Mouse (Mus musculus) adipocyte (in vitro differentiated cells): ENCODE results near the gene Lrch3.
"Not testable (repeated sequence)": the region's sequence is repeated elsewhere in the genome, so short reads cannot be mapped to it uniquely, and the experiment has no call there.

Experiments
- DNase-seq: peaks from one replicate; pipeline ENCODE4 v3.0.0-alpha.2; 2016; ENCODE audit warnings: low spot score

The Lrch3 gene

DNA sequence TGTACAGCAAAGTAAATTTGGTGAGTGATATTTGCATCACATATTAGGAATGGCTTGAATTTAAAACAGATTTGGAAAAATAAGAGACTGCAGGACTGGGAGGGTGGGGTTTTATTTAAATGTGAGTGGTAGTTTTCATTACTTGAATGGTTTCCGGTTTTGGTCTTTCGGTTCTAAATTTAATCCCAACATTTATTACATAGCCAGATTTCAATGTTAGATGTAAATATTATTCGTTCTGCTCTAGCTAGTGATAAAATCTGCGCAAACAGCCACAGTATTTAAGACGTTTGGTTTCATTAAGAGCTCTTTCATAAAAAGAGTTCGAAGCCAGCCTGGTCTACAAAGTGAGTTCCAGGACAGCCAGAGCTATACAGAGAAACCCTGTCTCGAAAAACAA is 688 bp upstream of the Lrch3 start:
- no peak for DNase-seq

GRCm38 (mm10) chr16:32915292-32916068 is 1.6 kb downstream of the Lrch3 start:
- DNase-seq, result peak; percentile 59

- DNase-seq, result not testable (repeated sequence)
Measured at GRCm38 (mm10) chr16:32926629-32927028, 12.7 kb downstream of the Lrch3 start.

- DNase-seq, result no peak
Measured at GRCm38 (mm10) chr16:32927044-32927443, 13.1 kb downstream of the Lrch3 start.

- no peak for DNase-seq
Measured at GRCm38 (mm10) chr16:32929918-32930317, 16.0 kb downstream of the Lrch3 start.

DNA sequence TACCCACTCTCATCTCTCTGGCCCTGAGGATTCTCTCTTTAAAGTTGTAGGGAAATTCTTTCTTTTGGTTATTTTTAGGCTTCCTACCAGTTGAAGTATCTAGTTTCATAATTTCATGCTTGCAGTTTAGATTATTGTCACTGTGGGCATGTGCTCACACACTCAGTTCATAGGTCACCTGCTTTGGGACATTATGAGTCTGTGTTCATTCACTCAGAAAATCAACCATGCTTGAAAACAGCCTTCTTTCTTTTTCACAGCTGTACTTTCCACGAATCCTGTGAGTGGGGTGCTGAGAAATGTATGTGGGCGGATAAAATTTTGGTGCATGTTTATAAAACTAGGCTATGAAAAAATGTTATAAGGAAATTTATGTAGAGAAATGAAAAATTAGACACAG is 20.6 kb downstream of the Lrch3 start:
- peak; percentile 63 for DNase-seq

GRCm38 (mm10) chr16:32935088-32935487 is 21.2 kb downstream of the Lrch3 start:
- no peak for DNase-seq

DNA sequence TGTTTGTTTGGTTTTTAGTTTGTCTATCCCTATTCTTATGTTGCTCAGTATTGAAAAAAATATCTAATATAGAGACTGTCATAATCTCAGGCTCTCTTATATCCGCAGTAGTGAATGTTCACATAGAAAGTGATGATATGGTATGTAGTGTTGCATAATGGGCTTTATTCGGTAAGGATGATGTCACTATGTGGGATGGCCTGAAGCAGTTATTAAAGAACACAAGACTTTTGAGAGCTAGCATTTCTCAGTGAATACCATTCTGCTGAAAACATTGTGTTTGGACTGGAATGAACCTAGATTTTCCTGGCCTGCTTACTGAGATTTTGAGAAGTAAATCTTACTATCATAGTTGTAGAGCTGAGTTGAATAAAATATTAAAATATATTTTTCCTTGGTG is 23.5 kb downstream of the Lrch3 start:
- peak; percentile 54 for DNase-seq

GRCm38 (mm10) chr16:32939301-32939700 is 25.4 kb downstream of the Lrch3 start:
- peak; percentile 72 for DNase-seq

GRCm38 (mm10) chr16:32939716-32940115 is 25.8 kb downstream of the Lrch3 start:
- DNase-seq, result peak; percentile 85

DNA sequence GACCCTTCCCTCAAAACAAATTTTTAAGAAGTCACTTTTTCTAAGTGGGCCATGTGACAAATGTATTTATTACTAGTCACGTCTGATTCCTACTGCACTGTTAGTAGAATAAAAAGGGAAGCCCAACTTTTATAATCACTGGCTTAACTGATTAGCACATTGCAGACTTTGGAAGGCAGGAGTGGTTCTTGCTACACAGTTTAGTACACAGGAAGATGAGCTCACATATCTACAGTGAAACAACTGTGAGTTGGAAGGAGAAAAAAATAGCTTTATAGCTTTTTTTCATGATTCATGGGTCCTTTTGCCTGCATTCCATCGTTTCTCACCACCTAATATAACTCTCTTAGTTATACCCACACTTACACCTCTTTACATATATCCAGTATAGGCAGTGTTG is 27.3 kb downstream of the Lrch3 start:
- DNase-seq, result not testable (repeated sequence)

- DNase-seq, result peak; percentile 61
Measured at GRCm38 (mm10) chr16:32942694-32943093, 28.8 kb downstream of the Lrch3 start.

DNA sequence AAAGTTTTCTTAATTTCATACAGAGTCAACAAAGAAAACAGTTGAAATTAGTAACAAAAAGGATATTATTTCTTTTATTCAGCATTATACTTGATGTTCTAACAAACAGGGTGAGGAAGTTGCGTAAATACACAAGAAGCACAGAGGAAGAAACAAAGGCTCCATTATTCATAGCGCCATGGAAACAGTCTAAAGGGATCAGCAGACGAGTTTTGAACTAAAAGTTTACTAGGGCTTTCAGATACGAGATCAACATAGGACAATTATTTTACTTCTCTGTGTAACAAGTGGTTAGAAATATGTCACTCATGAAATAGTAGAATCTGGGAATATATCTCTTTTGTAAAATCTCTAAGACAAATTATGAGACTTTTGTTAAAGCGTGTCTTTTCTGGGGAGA is 31.5 kb downstream of the Lrch3 start:
- no peak for DNase-seq

DNA sequence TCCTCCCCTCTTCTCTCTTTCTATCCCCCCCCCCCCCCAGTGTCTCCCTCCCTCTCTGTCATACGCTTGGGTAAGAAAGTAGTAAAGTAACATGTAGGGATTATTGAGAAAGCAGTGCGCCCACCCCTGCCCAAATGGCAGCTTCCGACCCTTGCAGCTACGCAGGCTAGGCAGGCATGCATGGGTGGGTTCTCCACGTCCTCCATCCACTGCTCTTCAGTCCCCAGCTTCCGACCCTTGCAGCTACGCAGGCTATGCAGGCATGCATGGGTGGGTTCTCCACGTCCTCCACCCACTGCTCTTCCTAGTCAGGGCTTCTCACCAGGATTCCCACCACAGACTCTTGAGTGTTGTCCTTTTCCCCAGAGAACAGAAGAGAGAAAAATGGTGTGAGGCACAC is 34.1 kb downstream of the Lrch3 start:
- no peak for DNase-seq

DNA sequence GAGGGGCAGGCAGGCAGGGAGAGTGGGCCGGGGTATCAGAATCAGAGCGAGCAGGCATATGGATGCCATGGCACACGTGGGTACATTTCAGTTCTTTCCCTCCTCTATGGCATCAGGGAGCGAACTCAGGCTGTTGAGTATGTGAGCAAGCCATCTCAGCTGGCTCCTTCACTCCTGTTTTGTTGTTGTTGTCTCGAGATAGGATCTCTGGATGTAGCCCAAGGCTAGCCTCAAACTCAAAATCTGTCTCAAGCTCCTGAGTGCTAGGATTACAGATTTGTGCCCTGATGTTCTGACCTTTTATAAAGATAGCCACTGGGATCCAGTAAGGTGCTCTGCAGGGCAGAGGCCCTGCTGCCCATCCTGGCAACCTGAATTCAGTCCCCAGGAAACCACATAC is 34.8 kb downstream of the Lrch3 start:
- no peak for DNase-seq

GRCm38 (mm10) chr16:32949281-32949680 is 35.4 kb downstream of the Lrch3 start:
- DNase-seq, result no peak

DNA sequence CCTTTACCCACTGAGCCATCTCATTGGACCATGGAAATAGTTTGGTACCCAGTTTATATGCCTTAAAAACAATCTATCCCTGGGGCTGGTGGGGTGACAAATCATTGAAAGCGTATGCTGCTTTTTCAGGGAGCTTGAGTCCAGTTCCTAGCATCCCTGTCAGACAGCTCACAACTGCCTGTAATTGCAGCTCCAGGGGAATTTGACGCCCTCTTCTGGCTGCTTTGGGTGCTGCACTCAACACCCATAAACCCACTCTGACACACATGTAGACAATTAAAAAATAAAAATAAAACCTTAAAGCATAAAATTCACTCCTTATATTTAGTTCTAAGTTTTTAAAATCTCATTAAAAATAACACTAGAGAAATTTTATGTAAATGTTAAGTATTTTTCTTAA is 37.2 kb downstream of the Lrch3 start:
- DNase-seq, result no peak

GRCm38 (mm10) chr16:32953806-32954205 is 39.9 kb downstream of the Lrch3 start:
- no peak for DNase-seq

DNA sequence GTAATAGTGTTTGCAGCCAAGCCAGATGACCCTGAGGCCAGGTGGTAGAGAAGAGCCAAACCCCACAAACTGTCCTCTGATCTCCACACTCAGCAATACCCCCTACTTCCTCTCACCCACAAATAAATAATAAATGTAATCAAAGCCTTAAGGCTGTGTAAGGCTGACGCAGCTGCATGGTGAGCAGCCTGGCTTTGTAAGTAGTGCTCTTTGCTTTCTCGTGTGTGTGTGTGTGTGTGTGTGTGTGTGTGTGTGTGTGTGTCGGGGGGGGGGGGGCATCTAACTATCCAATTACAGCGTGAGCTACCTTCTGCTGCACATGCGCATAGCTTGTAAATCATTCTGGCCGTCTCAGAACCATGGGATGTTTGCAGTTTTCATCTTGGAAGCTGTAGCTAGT is 40.4 kb downstream of the Lrch3 start:
- DNase-seq, result no peak

DNA sequence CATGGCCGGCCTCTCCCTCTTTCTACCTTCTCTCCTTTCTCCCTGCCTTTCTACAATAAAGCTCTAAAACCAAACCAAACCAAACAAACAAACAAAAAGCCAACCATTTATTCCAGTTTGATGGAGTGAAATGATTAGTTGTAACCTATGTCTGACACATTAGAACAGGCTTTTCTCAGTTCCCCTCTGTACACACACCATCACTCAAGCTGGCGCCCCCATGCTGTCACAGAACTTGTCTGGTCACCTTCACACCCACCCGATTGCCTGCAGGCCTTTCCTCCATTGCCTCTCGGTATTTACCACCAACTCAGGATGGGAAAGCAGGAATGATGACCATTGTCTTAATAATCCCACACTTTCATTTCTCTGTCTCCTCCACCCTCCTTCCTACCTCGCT is 43.0 kb downstream of the Lrch3 start:
- DNase-seq, result no peak

DNA sequence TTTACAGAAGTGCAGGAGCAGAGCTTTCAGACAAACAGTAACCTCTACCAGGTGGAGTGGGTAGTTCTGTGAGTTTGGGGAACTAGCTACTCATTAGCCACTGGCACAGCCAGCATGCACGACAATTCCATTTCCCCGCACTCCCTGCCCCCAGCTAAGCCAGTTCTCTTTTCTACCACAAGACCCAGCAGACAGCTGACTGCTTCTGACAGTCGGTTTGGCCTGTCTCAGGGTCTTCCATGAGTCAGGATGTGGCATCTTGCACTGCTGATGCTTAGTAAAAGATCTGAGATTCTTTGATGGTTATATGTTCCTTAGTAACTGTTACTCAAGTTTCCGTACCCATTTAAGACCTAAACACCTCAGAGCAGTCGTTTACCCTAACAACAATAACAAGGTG is 58.6 kb downstream of the Lrch3 start:
- no peak for DNase-seq

DNA sequence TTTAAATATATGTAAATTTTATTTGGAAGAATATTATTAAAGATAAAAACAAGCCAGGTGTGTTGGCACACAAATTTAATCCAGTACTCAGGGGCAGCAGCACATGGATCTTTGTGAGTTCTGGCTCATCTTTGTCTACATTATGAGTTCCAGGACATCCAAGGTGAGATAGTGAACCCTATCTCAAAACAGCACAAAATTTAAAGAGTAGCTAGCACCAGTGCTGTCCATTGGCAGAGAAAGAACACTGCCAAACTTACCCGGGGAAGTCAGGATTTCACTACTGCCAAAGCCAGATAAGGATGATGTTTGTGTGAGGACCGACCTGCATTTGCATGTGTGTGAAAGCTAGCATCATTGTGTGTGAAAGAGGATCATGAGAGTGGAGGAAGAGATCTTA is 59.1 kb downstream of the Lrch3 start:
- DNase-seq, result no peak

GRCm38 (mm10) chr16:32980227-32980626 is 66.3 kb downstream of the Lrch3 start:
- no peak for DNase-seq

DNA sequence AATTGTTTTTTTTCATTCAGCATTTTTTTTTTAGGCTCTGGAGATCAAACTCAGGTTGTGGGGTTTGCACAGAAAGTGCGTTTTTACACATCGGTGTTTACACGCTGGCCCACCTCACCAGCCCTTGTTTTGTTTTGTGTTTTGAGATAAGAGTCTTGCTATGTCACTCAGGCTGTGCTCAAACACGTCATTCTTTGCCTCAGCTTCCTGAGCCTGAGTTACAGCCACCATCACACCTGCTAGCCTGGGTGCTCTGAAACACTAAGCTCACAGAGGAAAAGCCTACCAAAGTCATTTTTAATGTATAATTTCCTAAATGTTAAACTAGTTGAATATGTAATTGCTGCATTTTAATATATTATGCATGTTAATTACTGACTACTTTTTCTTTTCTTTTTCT is 67.5 kb downstream of the Lrch3 start:
- DNase-seq, result no peak
